Mouse (Mus musculus): ENCODE measurements around the gene Tub.

Gene Tub

GRCm38 (mm10) chr7:108985934-108986708 lies 36.0 kb downstream of the Tub start:
- CTCF ChIA-PET: no interaction called here

GRCm38 (mm10) chr7:108991207-108991606 lies 41.1 kb downstream of the Tub start:
- CTCF ChIA-PET: interaction anchor here (0.6 kb wide), 1 partner anchor 9 kb away, joined by 6 read pairs; no protein-coding TSS in a partner anchor

- CTCF ChIA-PET: no interaction called here
These were observed 43.1 kb downstream of the Tub start for GRCm38 (mm10) chr7:108993230-108993629.

- CTCF ChIA-PET: no interaction called here
These were observed 43.7 kb downstream of the Tub start for GRCm38 (mm10) chr7:108993881-108994291.

GRCm38 (mm10) chr7:108996156-108996555 lies 46.0 kb downstream of the Tub start:
- CTCF ChIA-PET: no interaction called here

- CTCF ChIA-PET: interaction anchor here (0.7 kb wide), 1 partner anchor 9 kb away, joined by 6 read pairs; no protein-coding TSS in a partner anchor
These were observed 50.3 kb downstream of the Tub start for GRCm38 (mm10) chr7:109000315-109000954.

GRCm38 (mm10) chr7:109001971-109002370 lies 51.8 kb downstream of the Tub start:
- CTCF ChIA-PET: no interaction called here

- CTCF ChIA-PET: no interaction called here
These were observed 53.5 kb downstream of the Tub start for GRCm38 (mm10) chr7:109003653-109004052.

GRCm38 (mm10) chr7:109009260-109009659 lies 59.1 kb downstream of the Tub start:
- CTCF ChIA-PET: no interaction called here

GRCm38 (mm10) chr7:109010720-109011595 lies 60.8 kb downstream of the Tub start:
- CTCF ChIA-PET: no interaction called here

GRCm38 (mm10) chr7:109011596-109012180 lies 61.5 kb downstream of the Tub start:
- CTCF ChIA-PET: no interaction called here

GRCm38 (mm10) chr7:109012575-109012974 lies 62.4 kb downstream of the Tub start:
- CTCF ChIA-PET: no interaction called here

- CTCF ChIA-PET: no interaction called here
These were observed 63.0 kb downstream of the Tub start for GRCm38 (mm10) chr7:109012998-109013625.

GRCm38 (mm10) chr7:109014851-109015250 lies 64.7 kb downstream of the Tub start:
- CTCF ChIA-PET: no interaction called here

- CTCF ChIA-PET: no interaction called here
These were observed 66.3 kb downstream of the Tub start for GRCm38 (mm10) chr7:109016378-109016923.

GRCm38 (mm10) chr7:109019243-109019642 lies 69.1 kb downstream of the Tub start:
- CTCF ChIA-PET: no interaction called here

GRCm38 (mm10) chr7:109021428-109021827 lies 71.3 kb downstream of the Tub start:
- CTCF ChIA-PET: no interaction called here

- CTCF ChIA-PET: no interaction called here
These were observed 75.6 kb downstream of the Tub start for GRCm38 (mm10) chr7:109025743-109026142.

- CTCF ChIA-PET: no interaction called here
These were observed 76.8 kb downstream of the Tub start for GRCm38 (mm10) chr7:109026976-109027375.

- CTCF ChIA-PET: no interaction called here
These were observed 77.6 kb downstream of the Tub start for GRCm38 (mm10) chr7:109027721-109028120.

- CTCF ChIA-PET: interaction anchor here (0.6 kb wide), 2 partner anchors 49 to 1603 kb away, joined by 6 to 13 read pairs; no protein-coding TSS in a partner anchor
These were observed 78.1 kb downstream of the Tub start for GRCm38 (mm10) chr7:109028204-109028603.
